Mouse (Mus musculus) ES-E14 (cell line): ENCODE measurements at regions not wholly inside any gene's neighbourhood (a gene's known extent, or its start where the extent isn't known, plus 50 kb on each side); places are given as distances from the start of the nearest gene placed in this dataset.

Experiments used
- HCFC1 ChIP-seq: IDR thresholded peaks from 2 replicates; pipeline ENCODE4 v1.6.1; 2012; ENCODE audit warnings: low read length, inconsistent platforms, borderline replicate concordance; ENCODE audit not compliant: insufficient read depth
- MAFK ChIP-seq: IDR thresholded peaks from 2 replicates; pipeline ENCODE4 v1.6.1; 2014; ENCODE audit warnings: mild to moderate bottlenecking, low read depth, low read length, inconsistent platforms; ENCODE audit not compliant: insufficient read depth
- ZC3H11A ChIP-seq: IDR thresholded peaks from 2 replicates; pipeline ENCODE4 v1.6.1; 2012; ENCODE audit warnings: low read depth, mild to moderate bottlenecking, inconsistent platforms, low read length, borderline replicate concordance
- ZNF384 ChIP-seq: IDR thresholded peaks from 2 replicates; pipeline ENCODE4 v1.6.1; 2012; ENCODE audit warnings: low read depth, low read length, inconsistent platforms

GRCm38 (mm10) chr12:71429561-71430200 is 120.0 kb downstream of the Dact1 start:
- TF ChIP-seq MAFK (no peak), HCFC1 (no peak), ZC3H11A (no peak), ZNF384 (no peak)
